Mouse (Mus musculus) retina, postnatal 7 days (tissue): ENCODE measurements at regions not wholly inside any gene's neighbourhood (a gene's known extent, or its start where the extent isn't known, plus 50 kb on each side); places are given as distances from the start of the nearest gene placed in this dataset.
"Not testable (repeated sequence)": the region's sequence is repeated elsewhere in the genome, so short reads cannot be mapped to it uniquely, and the experiment has no call there.

ENCODE experiments used
- DNase-seq: peaks from one replicate; pipeline ENCODE4 v3.0.0-alpha.2; 2012; ENCODE audit warnings: low read depth, low spot score

DNA sequence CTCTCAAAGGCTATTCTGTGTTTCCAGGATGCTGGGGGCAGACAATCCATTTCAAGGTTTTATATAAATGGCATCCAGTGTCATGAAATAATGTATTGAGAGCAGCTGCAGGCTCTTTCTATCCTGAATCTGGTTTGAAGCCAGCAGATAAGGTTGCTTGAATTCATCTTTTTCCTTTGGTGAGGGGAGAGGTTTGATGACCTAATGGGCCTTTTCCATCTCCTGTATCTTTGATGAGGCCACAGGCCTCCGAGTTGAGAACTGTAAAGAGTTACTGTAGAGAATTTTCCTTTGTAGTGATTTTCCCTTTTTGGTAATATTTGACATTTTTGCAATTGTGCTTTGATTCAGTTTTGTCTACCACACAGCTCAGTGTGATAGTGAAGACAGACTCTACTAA, 458.8 kb upstream of the 1700008P02Rik start:
- no peak for DNase-seq

DNA sequence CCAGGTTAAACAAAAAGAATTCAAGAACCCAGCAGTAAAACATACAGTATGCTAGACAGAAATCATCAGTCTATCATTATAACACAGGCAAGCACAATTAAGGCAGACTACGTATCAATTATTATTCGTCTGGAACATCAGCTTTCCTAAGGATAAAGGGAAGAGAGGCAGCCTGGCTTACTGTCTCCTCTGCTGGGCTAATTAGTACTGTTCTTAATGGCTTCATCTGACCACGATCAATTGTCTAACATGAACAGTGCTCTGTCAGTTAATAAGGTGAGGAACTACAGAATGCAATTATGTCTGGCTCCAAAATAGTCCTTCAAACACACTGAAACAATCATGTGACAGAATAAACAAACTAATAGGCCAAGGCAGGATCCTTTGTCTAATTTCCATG, 456.6 kb upstream of the 1700008P02Rik start:
- DNase-seq: no peak

DNA sequence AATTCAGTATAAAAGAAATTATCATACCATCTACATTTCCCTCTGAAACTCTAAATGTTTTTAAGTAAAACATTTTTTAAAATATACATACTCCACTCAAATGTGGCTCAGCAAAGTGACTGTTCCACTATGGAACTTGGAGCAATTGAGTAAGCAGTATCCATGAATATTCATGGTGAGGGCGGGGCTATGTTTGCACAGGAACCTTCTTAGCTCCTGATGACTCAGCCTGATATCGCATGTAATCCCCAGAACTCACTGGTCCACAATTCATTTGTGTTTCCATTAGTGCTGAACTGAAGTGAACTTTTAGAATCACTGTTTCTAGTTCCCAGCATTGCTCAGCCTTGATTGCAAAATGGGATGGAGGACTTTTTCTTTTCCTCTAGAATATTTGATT, 454.2 kb upstream of the 1700008P02Rik start:
- no peak for DNase-seq

DNA sequence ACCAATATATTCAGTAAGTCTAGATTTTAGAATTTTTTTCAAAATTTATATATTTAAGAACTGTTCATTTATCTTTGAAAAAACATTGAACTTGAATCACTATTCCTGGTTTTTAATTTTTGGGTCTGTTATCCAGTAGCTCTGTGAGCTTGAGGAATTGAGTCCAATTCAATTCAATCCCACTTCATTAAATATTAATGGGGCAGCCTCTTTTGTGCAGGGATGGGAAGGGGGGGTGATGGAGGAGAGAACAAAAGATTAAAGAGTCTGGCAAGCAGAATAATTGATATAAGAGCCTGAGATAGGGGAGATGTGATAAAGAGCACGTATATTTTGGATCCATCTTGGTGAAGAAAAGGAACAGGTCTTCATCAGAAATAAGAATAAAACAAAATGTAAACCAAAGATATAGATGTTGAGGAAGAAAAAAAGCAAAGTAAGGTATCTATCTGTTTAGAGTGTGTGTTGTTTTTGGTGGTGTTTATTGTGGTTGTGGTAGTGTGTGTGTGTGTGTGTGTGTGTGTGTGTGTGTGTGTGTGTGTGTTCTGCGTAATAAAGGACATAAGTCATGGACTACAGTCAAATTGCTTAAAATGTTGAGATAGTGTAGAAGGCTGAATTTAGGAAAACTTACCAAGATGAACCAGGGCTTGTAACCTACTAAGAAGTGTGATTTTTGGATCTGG, 421.3 kb upstream of the 1700008P02Rik start:
- DNase-seq: no peak

DNA sequence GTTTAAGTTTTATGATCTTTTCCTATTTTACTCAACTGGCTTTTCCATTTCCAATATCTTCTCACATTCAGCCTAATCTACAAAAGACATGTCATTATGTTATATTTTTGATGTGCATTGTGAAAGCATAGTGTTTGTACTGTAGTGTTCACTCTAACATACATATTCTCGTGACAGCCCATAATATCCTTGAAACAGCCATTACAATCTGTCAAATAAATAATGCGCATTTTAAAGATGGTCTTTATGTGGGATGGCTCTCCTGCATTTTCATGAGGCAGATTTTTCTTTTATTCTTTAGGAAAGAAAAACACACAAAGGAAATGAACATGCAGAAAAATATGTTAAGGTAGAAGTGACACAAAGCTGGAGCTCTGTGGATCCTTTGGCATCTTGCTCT, 415.6 kb upstream of the 1700008P02Rik start:
- DNase-seq: no peak

DNA sequence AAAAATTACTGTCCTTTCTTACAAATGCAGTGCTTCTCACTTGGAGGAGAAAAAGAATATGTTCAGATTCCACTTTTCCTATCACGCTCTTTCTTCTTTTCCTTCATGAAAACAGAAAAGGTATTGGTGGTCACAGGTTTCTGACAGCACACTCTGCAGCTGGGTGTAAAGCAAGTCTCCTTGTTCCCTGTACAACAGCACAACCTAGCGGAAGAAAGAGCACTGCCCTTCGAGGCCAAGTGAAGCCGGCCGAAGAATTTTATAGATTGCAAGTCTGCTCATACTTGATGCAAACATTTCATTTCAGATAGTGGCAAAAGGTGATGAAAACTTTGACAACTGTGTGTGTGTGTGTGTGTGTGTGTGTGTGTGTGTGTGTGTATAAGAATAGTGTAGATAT, 407.6 kb upstream of the 1700008P02Rik start:
- peak; percentile 52 for DNase-seq

DNA sequence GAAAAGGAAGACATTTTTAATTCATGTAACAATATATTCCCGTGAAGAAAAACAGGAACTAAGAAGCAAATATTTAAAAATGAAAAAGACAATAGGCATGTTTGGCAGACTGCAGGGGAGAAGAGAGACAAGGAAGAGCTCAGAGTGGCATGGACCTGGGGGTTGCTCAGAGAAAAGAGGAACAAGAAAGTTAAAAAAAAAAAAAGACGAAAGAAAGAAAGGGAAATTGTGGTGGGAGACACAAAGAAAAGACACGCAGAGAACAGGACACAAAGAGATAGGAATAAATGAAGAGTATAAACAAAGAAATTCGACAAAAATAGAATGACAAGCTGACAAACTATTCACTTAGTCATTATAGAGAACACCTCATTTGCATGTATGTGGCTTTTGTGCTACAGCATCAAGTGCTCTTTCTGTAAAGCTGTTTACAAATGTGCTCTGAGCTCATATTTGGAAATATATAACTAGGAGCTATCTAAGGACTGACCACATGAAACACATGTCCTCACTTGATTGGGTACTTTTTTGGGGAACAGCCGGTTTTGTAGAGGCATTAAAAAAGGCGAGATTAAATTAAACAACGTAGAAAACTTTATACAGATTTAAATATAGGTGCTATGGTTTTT, 394.2 kb upstream of the 1700008P02Rik start:
- no peak for DNase-seq

DNA sequence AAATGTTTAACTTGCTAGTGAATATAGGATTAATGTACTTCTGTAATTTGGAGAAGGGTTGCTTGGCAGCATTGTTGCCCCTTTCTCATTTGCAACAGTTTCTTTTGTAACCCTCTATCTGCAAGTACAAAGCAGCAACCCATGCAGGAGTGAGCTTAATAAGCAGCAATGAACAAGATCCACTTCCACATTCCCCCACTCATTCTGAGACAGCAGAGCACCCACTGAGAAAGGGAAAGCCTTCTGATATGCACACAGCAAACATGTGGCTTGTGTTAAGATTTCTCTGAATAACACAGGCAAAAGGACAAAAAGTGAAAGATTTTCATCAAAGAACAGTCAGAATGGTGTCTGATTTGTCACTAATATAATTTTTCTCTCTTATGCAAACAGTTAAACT, 393.3 kb upstream of the 1700008P02Rik start:
- no peak for DNase-seq

DNA sequence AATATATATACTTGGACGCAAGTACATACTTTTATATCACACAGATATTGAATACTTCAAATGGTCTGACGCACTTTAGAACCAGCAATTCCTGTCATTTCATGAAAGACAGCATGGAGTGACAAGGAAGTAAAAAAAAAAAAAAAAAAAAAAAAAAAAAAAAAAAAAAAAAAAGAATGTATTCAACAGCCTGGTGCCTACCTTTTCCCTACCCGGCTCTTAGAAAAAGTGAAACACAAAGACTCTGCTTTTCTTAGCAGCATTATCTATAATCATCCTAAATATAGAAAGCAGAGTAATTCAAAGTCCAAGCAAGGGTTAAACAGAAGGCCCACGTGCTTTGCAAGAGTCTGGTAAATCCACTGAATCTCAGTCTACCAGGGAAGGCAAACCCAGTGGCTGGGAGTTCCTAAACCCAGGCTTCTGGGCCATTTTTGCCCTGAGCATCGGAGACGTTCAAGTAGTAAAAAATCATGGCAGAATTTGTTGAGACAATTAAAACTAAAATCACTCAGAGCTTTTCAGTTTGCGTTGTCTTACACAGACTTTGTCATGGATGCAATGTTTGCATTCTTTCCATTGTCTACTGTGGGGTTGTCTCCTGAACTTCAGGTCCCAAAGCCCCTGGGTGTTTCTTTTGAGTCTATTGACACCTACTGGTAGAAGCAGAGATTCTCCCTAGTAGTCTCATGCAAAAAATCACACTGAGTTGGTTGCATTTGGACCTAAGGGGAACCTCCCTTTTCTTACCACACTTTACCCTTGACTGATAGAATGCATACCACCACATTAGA, 390.2 kb upstream of the 1700008P02Rik start:
- DNase-seq: peak; percentile 49

DNA sequence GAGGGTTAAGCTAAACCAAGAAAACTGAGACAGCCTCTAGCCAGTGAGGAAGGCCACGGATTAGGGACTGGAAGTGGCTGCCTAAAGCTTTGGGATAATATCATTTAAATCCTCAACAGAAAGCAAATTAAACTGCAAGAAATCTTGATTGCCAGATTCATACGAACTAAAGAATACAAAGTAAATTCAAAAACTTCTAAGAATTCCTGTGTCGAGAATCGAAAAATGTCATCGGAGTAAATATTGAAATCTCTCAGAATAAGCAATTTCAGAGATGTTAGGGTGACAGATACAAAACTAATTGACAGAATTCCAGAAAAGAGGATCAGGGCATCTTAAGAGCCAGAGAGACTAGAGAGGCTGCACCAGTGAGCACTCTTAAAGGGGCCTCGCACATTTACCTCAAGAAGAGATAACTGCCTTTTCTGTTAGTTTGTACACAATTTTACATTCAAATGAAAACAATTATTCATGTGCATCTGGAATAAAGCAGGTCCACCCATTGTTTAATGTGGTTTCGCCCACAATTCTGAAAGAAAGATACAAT, 388.5 kb upstream of the 1700008P02Rik start:
- no peak for DNase-seq

DNA sequence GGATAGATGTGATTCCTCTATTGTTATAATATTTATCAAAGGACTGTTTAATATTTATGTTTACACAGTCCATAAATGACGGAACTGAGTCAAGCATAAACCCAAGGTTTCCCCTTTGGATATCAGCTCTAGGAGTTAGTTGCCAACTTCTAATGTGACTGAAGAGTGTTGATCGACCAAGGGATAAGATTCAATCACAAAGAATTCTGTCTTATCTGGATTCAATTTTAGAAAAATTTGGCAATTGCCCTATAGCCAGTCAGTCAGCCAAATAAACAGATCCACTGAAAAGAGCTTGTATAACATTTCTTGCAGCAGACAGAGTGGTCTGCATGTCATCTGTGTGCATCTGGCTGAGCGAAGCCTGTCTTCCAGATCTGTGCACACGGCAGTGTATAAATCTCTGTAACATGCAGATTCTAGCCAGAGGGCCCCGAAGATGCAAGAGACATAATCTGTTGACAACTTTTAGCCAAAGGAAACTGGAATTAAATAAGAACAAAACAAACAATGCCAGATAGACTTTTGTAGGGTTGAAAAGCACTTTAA, 387.6 kb upstream of the 1700008P02Rik start:
- DNase-seq: no peak

DNA sequence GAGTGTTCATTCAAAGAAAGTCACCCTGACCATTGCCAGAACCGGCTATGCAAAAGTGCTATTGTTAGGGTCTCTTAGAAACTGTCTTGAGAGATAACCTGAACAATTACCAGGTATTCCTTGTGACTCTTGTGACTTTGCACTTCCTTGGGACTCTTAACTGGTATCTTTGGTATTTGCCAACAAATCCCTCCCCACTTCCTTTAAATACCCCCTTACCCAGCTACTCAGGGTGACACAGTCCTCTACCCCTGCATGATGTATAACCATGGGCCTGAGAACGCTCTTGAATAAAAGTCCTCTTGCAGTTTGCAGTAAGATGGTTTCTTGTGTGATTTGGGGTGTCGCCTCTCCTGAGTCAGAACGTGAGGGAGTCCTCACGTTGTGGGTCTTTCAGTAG, 371.5 kb upstream of the 1700008P02Rik start:
- DNase-seq: not testable (repeated sequence)

DNA sequence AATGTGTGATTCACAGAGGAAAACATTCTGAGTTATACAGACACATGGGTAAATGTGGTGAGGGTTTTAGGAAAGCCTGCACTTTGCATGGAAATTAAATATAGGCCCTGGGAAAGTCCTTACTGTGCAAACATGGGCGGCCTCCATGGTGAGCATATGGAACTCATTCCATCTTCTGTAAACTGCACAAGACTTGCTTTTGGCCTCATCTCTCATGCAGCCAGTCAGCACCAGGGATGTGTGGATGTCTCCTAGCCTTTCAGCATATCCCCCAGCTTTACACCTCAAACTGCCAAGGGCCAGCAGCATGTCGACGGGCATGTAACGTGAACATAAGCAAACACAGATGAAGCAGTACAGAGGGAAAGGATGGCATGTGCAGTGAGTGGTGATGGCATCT, 364.7 kb upstream of the 1700008P02Rik start:
- no peak for DNase-seq

DNA sequence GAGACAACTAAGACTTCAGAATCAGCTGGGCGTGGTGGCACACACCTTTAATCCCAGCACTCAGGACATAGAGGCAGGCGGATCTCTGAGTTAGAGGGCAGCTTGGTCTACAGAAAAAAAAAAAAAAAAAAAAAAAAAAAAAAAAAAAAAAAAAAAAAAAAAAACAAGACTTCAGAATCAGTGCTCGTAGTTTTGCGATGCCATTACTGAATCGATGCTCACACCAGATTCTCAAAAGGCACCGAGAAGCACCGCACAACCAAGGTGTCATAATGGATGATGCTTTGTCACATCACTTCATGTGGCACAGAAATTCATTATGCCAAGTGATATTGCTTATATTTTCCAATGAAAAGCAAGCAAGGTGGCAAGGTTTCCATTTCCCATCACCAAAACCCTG, 337.4 kb upstream of the 1700008P02Rik start:
- no peak for DNase-seq

DNA sequence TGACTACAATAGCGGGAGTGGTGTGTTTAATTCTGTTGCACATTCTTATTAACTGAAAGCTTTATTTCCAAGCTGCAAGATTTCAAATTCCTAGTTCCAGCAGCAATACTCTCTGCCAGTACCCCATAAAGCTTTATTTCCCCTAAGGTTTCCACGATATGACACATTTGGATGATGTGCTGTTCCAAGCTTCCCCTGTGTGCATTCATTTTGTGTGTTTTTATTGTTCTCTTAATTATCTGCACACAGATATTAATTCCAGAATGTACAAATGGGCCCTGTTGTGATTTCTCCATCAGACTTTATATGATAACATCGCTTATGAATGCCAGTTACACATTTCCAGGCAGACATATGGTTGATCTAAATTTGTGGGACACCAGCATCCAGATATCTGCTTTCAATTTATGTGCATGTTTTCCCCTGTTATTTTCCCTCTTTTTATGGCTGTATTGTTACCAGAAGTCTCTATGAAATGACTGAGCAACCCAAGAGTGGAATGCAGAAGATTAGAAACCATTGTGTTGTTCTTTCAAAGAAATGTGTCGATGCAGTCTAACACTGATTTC, 312.4 kb upstream of the 1700008P02Rik start:
- DNase-seq: no peak

DNA sequence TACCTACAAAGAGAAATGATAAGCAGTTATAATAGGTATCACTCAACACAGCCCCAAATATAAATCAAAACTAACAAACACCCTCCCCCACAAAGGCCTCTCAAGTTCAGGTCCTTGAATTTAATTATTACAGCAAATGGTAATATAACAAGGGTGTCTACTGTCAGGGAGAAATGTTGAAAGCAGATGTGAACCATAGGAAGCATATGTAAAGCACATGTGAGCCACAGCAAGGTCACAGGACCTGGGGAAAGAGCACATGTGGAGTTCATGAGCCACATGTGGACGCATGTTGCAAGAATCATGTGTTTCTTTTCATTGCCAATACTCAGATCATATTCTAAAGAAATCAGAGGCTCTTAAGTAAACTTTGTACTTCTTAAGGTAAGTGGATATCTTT, 306.5 kb upstream of the 1700008P02Rik start:
- no peak for DNase-seq

DNA sequence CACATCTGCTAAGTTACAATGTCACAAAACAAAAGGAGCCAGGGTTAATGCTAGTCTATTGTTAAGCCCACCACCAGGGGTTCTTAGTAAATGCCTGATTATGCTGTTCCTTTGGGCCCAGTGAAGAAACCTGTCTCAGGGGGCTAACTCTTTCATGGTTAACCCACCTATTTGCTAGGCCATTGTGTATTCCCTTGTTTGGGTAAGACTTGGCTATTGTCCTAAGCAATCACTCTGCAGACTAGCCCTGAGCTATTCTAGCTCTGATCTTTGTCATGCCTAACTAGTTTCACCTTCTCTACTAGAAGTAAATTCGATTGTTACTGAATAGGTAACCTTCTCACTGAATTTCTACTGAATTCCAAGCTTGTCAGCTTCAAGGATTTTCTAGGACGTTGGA, 302.4 kb upstream of the 1700008P02Rik start:
- DNase-seq: not testable (repeated sequence)

DNA sequence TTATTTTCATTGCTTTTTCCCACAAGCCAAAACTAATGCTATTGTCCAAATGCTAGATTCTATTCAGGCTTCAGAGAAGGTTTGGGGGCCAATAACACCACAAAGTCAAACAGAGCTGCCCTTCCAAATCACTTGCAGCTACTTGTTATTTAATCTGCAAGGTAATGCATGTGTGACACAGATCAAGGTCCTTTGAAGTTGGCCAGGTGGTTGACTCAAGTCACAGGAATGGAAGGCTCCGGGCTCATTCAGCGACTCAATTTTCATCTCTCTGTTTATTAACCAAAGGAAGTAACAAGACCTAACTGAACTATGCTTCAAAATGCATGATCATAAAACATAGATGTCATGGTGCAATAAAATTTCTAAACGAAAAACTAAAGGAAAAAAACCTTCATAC, 300.0 kb upstream of the 1700008P02Rik start:
- no peak for DNase-seq

DNA sequence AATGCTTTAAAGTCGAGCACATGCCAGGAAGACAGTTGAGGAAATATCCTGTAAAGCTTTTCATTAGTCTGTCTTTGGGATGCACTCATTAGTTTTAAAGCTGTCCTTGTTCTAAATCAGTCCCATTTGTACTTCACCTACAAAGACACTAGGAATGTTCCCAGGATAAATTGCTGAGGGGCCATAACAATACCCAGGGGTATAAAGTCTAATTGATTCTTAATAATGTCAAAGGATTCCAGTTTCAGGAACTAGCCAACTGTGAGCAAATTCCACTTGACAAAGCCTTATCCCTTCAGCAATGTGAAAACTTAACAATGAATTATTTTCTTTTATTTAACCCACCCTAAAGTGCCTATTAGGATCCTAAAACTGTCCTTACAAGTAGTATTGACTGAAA, 267.7 kb upstream of the 1700008P02Rik start:
- DNase-seq: no peak

DNA sequence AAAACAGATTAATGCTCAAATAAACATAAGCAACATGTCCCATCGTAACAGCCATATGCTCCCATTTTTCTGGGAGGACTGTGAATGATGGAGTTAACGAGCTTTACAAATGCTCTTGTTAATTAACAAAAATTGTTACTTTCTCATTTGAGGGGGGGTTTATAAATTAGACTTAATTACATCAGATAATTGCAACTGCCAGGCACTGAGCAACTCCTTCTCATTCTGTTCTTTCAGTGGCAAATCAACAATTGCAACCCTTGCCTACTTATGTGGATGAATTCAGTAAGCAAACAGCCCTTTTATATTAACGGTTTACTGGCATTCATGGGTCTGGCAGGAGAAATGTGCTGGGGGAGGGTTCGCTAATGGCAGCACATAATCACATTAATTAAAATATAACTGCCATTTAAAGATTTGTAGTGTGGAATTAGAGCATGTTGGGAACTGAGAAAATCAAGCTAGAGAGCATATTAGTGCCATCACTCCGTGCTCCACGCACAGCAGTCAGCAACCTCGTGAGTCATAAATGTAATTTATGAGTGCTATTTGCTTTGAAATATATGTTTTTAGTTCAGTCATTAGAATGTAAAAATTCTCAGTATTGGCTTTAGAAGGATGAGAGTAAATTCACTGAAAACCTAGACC, 266.9 kb upstream of the 1700008P02Rik start:
- DNase-seq: peak; percentile 25
